Mouse (Mus musculus) left cerebral cortex, adult 18-20 months (tissue): ENCODE results near the gene Gpr137. TPM values are rescaled to one million over a fixed set of nuclear protein-coding genes. Genes with fewer than 3 reads are reported as not detected.
"Not testable (repeated sequence)": the region's sequence is repeated elsewhere in the genome, so short reads cannot be mapped to it uniquely, and the experiment has no call there.

Source experiments
- DNase-seq, 2 experiments: peaks; one replicate each; pipeline ENCODE4 v3.0.0; 2021 to 2022; ENCODE audit warnings: low spot score in 2 of 2, mixed read lengths in 1 of 2
- microRNA-seq, 2 experiments: library from miRNA; unstranded; fragments of <30 nt; microRNA quantifications; one replicate each; pipeline ENCODE4 v1.2.0; 2021
- total RNA-seq, 2 experiments: library from RNA; stranded (reverse); gene quantifications; 2 replicates each; pipeline ENCODE4 v1.2.3; 2021

Gene Gpr137
- total RNA-seq, 2 experiments from 2014 or later = 103 to 106 TPM

- DNase-seq = no peak
Measured at GRCm38 (mm10) chr19:6909021-6909420, 33.3 kb downstream of the Gpr137 start.

DNA sequence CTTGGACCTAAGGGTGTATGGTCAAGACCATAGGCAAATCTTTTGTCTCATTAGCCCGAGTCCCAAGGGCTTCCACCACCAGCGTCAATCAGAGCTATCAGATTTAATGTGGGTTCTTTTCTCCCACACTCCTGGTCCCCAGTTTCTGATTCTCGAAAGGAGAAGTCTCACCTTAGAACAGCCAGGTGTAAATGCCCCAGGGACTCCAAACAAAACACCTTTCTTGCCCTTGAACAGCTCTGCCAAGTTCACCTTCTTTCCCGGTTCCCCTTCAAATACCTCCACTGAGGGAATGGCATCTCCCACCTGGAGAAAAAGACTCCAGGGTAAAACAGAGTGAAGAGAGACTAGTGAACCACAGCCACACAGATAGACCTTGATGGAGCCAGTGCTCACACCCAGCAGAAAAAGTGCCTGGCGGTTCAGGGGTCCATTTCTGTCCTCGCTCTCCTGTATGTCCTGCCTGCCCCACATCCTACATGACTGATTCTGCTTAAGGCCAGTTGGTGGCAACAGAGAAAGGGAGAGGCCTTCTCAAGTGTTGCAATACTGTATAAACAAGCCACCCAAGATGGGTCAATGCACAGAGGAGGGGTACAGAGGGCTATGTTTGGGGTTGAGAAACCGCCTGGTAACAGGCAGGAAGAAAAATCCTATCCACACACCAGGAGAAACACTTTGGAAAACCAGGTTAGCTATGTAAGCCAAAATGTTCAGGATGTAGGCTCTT lies 34.3 kb downstream of the Gpr137 start:
- DNase-seq = no peak

DNA sequence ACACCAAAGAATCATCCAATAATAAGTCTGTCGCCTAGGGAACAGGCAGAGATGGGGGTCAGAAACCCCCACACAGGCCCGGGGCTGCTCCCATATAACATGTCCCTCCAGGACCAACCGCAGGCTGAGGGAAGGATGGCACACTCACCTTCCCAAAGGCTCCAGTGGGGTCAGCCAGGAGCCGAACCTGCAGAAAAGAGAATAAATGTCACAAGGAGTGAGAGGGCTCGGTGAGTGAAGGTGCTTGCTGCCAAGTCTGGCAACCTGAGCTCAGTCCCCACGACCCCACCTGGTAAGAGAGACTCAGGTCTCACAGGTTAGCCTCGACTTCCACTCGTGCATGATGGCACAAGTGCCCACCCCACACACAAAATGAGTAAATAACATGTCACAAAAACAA lies 35.2 kb downstream of the Gpr137 start:
- DNase-seq = no peak

- DNase-seq = no peak
Measured at GRCm38 (mm10) chr19:6906199-6906598, 36.1 kb downstream of the Gpr137 start.

DNA sequence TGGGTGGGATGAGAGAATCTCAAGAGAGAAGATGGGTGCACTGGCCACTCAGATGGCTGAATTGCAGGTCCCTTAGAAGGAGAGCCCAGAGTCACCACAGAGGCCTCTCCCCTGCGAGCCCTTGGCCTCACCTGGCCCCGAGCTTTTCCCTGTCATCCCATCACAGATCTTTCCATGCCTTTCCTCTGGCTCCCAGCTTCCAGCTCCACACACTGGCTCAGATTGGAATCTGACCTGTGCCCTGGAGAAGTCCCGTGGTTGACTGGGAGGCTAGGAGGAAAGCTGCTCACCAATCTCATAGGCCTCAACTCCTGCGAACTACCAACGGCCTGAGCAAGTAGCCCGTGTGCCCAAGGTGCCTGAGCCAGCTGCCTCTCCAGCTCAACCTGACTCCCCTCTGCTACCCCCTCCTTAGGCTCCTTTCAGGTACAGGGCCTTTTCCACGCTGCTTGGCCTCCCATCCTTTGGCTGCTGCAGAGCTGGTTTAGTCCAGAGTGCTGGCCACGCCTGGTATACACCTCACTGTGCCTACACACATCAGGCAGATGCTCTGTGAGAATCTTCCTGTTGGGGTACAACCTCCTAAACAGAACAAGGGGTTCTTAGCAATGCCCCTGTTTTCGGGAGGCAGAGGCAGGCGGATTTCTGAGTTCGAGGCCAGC lies 36.7 kb downstream of the Gpr137 start:
- DNase-seq = no peak

- DNase-seq = no peak
Measured at GRCm38 (mm10) chr19:6904846-6905245, 37.4 kb downstream of the Gpr137 start.

GRCm38 (mm10) chr19:6903031-6903430 lies 39.2 kb downstream of the Gpr137 start:
- no peak for DNase-seq

DNA sequence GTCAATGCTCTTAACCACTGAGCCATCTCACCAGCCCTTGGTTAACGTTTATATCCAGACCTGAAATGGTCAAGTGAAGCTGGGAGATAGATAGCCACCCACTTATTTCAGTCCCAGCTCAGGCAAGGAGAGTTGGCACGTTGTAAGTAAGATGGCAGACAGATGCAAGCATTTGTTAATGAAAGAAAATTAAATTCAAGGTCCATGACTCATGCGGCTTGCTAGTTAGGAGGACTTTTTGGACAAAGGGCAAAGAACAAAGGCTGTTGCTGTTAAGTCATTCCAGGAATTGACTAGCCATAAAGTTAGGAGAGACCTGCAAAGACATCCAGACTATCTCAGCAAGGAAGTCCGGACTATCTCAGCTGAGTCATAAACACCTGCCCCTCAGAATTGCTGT lies 42.6 kb downstream of the Gpr137 start:
- DNase-seq = no peak

DNA sequence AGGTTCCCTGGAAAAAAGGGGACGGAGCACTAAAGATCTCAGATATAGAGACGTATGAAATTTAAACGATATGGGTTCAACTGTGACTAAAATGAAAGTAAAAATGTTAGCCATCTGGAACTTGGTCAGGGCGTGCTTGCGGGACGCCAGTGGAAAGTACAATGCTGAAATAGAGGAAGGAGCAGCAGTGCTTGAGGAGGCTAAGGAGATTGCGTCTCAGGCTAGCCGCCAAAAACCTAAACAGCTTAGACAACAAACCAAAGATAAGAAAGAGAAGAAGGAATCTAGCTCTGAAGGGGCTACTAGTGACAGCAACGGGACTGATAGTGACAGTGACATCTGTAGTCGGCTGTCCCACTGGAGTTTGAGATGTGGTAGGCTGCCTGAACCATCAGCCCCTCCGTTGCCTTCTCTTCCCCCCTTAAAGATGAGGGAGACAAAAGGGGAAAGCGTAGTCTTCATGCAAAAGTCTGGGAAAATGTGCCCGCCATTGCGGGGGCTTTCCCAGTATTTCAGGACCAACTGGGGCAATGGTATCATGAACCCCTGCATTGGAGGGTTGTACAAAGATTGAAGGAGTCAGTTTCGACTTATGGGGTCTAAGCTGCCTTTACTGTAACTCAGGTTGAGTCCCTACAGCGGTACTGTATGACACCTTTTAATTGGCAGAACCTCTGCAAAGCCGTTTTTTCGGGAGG lies 46.5 kb downstream of the Gpr137 start:
- not testable (repeated sequence) for DNase-seq

- no peak for DNase-seq
Measured at GRCm38 (mm10) chr19:6893731-6894451, 48.4 kb downstream of the Gpr137 start.

- no peak for DNase-seq
Measured at GRCm38 (mm10) chr19:6892512-6892911, 49.8 kb downstream of the Gpr137 start.

Small RNAs within 50 kb of the gene (microRNA-seq; reads per million reads assigned to microRNA genes)
- 6.0 to 8.5 reads per million in 2 experiments for gene Mir6990

Other genes starting within 250 kb of the Gpr137 start
- gene Rps6ka4, start 101.8 kb downstream of the Gpr137 start, total RNA-seq = 10 to 100 TPM; 37.2 to 44.4 TPM
- gene Ccdc88b, start 84.3 kb downstream of the Gpr137 start, total RNA-seq = 1 to 10 TPM; 3.4 to 3.5 TPM
- gene Trmt112, start 32.8 kb downstream of the Gpr137 start, total RNA-seq = 10 to 100 TPM; 46.2 to 46.4 TPM
- 100 to 1,000 TPM; 367 to 381 TPM for gene Prdx5, start 32.4 kb downstream of the Gpr137 start, total RNA-seq
- gene Esrra, start 20.7 kb downstream of the Gpr137 start, total RNA-seq = 10 to 100 TPM; 69.5 to 72.2 TPM
- 10 to 100 TPM; 16.9 to 22.5 TPM for gene Catsperz, start 17.1 kb downstream of the Gpr137 start, total RNA-seq
- gene Kcnk4, start 8.0 kb downstream of the Gpr137 start, total RNA-seq = 10 to 100 TPM; 29.2 to 37.4 TPM
- gene Bad, start 619 bp downstream of the Gpr137 start, total RNA-seq = 10 to 100 TPM; 39.0 to 40.5 TPM
- gene Ppp1r14b, start 32.5 kb upstream of the Gpr137 start, total RNA-seq = 10 to 100 TPM; 54.7 to 64.7 TPM
- 10 to 100 TPM; 14.2 to 14.6 TPM for gene Plcb3, start 34.0 kb upstream of the Gpr137 start, total RNA-seq
- 100 to 1,000 TPM; 106 to 115 TPM for gene Fkbp2, start 38.0 kb upstream of the Gpr137 start, total RNA-seq
- 10 to 100 TPM; 93.3 to 98.7 TPM for gene Vegfb, start 45.2 kb upstream of the Gpr137 start, total RNA-seq
- gene Dnajc4, start 50.1 kb upstream of the Gpr137 start, total RNA-seq = 10 to 100 TPM; 27.8 to 31.8 TPM
- gene Nudt22, start 53.6 kb upstream of the Gpr137 start, total RNA-seq = 10 to 100 TPM; 12.2 to 14.2 TPM
- gene Trpt1, start 53.7 kb upstream of the Gpr137 start, total RNA-seq = 10 to 100 TPM; 19.6 to 24.6 TPM
- 1 to 10 TPM; 4.0 to 4.5 TPM for gene Fermt3, start 77.0 kb upstream of the Gpr137 start, total RNA-seq
- 100 to 1,000 TPM; 211 to 217 TPM for gene Stip1, start 97.5 kb upstream of the Gpr137 start, total RNA-seq
- gene Macrod1, start 114.3 kb upstream of the Gpr137 start, total RNA-seq = 10 to 100 TPM; 15.0 to 16.6 TPM
- 10 to 100 TPM; 40.9 to 42.8 TPM for gene Flrt1, start 163.2 kb upstream of the Gpr137 start, total RNA-seq